Mouse (Mus musculus) skeletal muscle tissue, adult 2 months (tissue): ENCODE results near the gene Smarca2.
A peak's percentile ranks its signal among the peaks of the same experiment; 100 is the strongest.

Experiments
- DNase-seq: peaks from one replicate; pipeline ENCODE4 v3.0.0-alpha.2; 2012; ENCODE audit warnings: low read depth, low spot score

Gene Smarca2

GRCm38 (mm10) chr19:26747571-26748539 lies 143.0 kb downstream of the Smarca2 start:
- peak; percentile 69 for DNase-seq

- no peak for DNase-seq
Measured at GRCm38 (mm10) chr19:26748676-26749075, 143.8 kb downstream of the Smarca2 start.

- DNase-seq, result no peak
Measured at GRCm38 (mm10) chr19:26749427-26750137, 144.7 kb downstream of the Smarca2 start.

GRCm38 (mm10) chr19:26752611-26753163 lies 147.8 kb downstream of the Smarca2 start:
- DNase-seq, result no peak

- no peak for DNase-seq
Measured at GRCm38 (mm10) chr19:26753266-26753872, 148.5 kb downstream of the Smarca2 start.

GRCm38 (mm10) chr19:26754016-26754794 lies 149.4 kb downstream of the Smarca2 start:
- DNase-seq, result no peak

GRCm38 (mm10) chr19:26755991-26756390 lies 151.1 kb downstream of the Smarca2 start:
- no peak for DNase-seq

- DNase-seq, result no peak
Measured at GRCm38 (mm10) chr19:26756399-26756798, 151.5 kb downstream of the Smarca2 start.

- DNase-seq, result no peak
Measured at GRCm38 (mm10) chr19:26758156-26758555, 153.3 kb downstream of the Smarca2 start.

GRCm38 (mm10) chr19:26758620-26759019 lies 153.8 kb downstream of the Smarca2 start:
- DNase-seq, result no peak

GRCm38 (mm10) chr19:26759295-26759694 lies 154.4 kb downstream of the Smarca2 start:
- no peak for DNase-seq

- DNase-seq, result no peak
Measured at GRCm38 (mm10) chr19:26761257-26761656, 156.4 kb downstream of the Smarca2 start.

GRCm38 (mm10) chr19:26765483-26765882 lies 160.6 kb downstream of the Smarca2 start:
- DNase-seq, result no peak

GRCm38 (mm10) chr19:26767454-26767853 lies 162.6 kb downstream of the Smarca2 start:
- DNase-seq, result no peak

GRCm38 (mm10) chr19:26767941-26768340 lies 163.1 kb downstream of the Smarca2 start:
- DNase-seq, result no peak

GRCm38 (mm10) chr19:26768846-26769245 lies 164.0 kb downstream of the Smarca2 start:
- DNase-seq, result no peak

GRCm38 (mm10) chr19:26769609-26770500 lies 165.0 kb downstream of the Smarca2 start:
- no peak for DNase-seq

GRCm38 (mm10) chr19:26770592-26770991 lies 165.7 kb downstream of the Smarca2 start:
- DNase-seq, result no peak

GRCm38 (mm10) chr19:26772051-26772583 lies 167.3 kb downstream of the Smarca2 start:
- no peak for DNase-seq
